Mouse (Mus musculus): ENCODE measurements at regions not wholly inside any gene's neighbourhood (a gene's known extent, or its start where the extent isn't known, plus 50 kb on each side); places are given as distances from the start of the nearest gene placed in this dataset.

GRCm38 (mm10) chr17:62307111-62307510 lies 574.0 kb downstream of the Efna5 start:
- no peak for TF ChIP-seq CTCF (IDR thresholded peaks at IDR 0.05; ENCODE audit: low read depth, low read length)
- TF ChIP-seq POLR2A (IDR thresholded peaks at IDR 0.05; ENCODE audit: insufficient read depth, low read length), result no peak
- no peak for TF ChIP-seq EP300 (IDR thresholded peaks at IDR 0.05; ENCODE audit: insufficient read depth, low read depth, low read length)
